Mouse (Mus musculus) limb, embryonic 13.5 days (tissue): ENCODE results near the gene Oxct2b. TPM values are rescaled to one million over a fixed set of nuclear protein-coding genes. Genes with fewer than 3 reads are reported as not detected.

Source experiments
- ATAC-seq: fragments of 200-750 bp; cut with Nextera tagmentation; 2 replicates; pipeline ENCODE4 v1.8.0; 2017; ENCODE audit warnings: low read depth, moderate number of reproducible peaks, moderate TSS enrichment; ENCODE audit not compliant: low FRiP score
- H3K27ac ChIP-seq: fragments of 300-500 bp; sonication (generic); 2 replicates; pipeline ENCODE4 v1.5.1; 2015; ENCODE audit warnings: inconsistent platforms, mild to moderate bottlenecking, moderate library complexity
- H3K27me3 ChIP-seq: fragments of 300-500 bp; sonication (generic); 2 replicates; pipeline ENCODE4 v1.6.1; 2015; ENCODE audit warnings: mild to moderate bottlenecking, inconsistent platforms
- H3K36me3 ChIP-seq: fragments of 300-500 bp; sonication (generic); 2 replicates; pipeline ENCODE4 v1.6.1; 2015; ENCODE audit warnings: inconsistent platforms, mild to moderate bottlenecking, moderate library complexity
- H3K4me1 ChIP-seq: fragments of 300-500 bp; sonication (generic); 2 replicates; pipeline ENCODE4 v1.6.1; 2015; ENCODE audit warnings: inconsistent platforms
- H3K4me2 ChIP-seq: fragments of 300-500 bp; sonication (generic); replicated peaks from 2 replicates; pipeline ENCODE4 v1.6.1; 2015; ENCODE audit warnings: inconsistent platforms, mild to moderate bottlenecking, moderate library complexity
- H3K4me3 ChIP-seq: fragments of 300-500 bp; sonication (generic); 2 replicates; pipeline ENCODE4 v1.5.1; 2015; ENCODE audit warnings: moderate library complexity, mild to moderate bottlenecking, inconsistent platforms
- H3K9ac ChIP-seq: fragments of 300-500 bp; sonication (generic); 2 replicates; pipeline ENCODE4 v1.6.1; 2015; ENCODE audit warnings: mild to moderate bottlenecking, inconsistent platforms
- H3K9me3 ChIP-seq: fragments of 300-500 bp; sonication (generic); 2 replicates; pipeline ENCODE4 v1.6.1; 2016; ENCODE audit warnings: inconsistent platforms
- WGBS: fragments of 180-500 bp; shearing (Covaris S2); methylation state at CpG from one replicate; pipeline ENCODE4 v1.1.7; 2015; 5-methylcytosine and 5-hydroxymethylcytosine counted together
- polyA plus RNA-seq: library from polyadenylated mRNA; unstranded; fragments of >200 nt; fragmentation: Nextera tagmentation; extraction: Ambion mirVana; gene quantifications from 2 replicates; pipeline ENCODE4 v1.2.1, GENCODE M21; 2015

The Oxct2b gene
- polyA plus RNA-seq: 0.10 TPM in 1 of 2 replicates, not detected in the other

- no peaks in the 10 kb centered on the region for H3K9me3 ChIP-seq
- H3K36me3 ChIP-seq: no peaks in the 10 kb centered on the region
- WGBS: 8% methylated on average over 22 of the region's 22 CpGs
- H3K4me2 ChIP-seq: peak within 1 kb of the TSS; percentile 67
- no peak within 1 kb of the TSS for H3K27ac ChIP-seq
- ATAC-seq: peak; percentile 29; the same call in 1 of the 2 replicates
- peaks cover 31% of the 10 kb centered on the region for H3K27me3 ChIP-seq
- H3K9ac ChIP-seq: peak within 1 kb of the TSS; percentile 62
- 0 out of 2 replicates have a peak, but pooled peaks cover 3% of the 10 kb centered on the region for H3K4me1 ChIP-seq
- H3K4me3 ChIP-seq: peak within 1 kb of the TSS; percentile 44
These were observed at the start of gene Oxct2b for GRCm38 (mm10) chr4:123116011-123116410. Oxct2b (plus strand) TSS chr4:123116266.

DNA sequence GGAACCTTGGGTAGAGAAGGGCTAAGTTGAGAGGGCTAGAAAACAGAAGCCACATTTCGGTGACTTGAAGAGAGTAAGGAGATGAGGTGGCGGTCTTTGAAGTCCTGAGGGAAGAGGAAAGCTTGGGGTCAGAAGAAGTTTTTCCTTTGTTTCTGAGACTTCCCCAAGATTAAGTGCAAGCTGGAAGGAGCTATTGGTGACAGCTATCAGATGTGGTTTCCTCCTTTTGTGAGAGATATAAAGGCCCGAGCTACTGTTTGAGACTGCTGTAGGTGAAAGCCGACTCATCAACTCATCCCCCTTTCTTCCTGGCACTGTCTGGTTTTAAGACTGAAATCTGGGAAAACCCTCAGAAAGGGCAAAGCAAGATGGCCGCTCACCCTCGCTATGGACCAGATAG, 47.4 kb upstream of the Oxct2b start:
- ATAC-seq: no peak
- H3K36me3 ChIP-seq: no peaks in the 10 kb centered on the region
- H3K4me1 ChIP-seq: no peaks in the 10 kb centered on the region
- H3K9ac ChIP-seq: no peak overlapping the region
- no peak overlapping the region for H3K4me2 ChIP-seq
- WGBS: 79% methylated on average over 6 of the region's 6 CpGs
- no peaks in the 10 kb centered on the region for H3K9me3 ChIP-seq
- H3K4me3 ChIP-seq: no peak overlapping the region
- H3K27me3 ChIP-seq: peaks cover 7% of the 10 kb centered on the region; the same call in 1 of the 2 replicates
- no peak overlapping the region for H3K27ac ChIP-seq

DNA sequence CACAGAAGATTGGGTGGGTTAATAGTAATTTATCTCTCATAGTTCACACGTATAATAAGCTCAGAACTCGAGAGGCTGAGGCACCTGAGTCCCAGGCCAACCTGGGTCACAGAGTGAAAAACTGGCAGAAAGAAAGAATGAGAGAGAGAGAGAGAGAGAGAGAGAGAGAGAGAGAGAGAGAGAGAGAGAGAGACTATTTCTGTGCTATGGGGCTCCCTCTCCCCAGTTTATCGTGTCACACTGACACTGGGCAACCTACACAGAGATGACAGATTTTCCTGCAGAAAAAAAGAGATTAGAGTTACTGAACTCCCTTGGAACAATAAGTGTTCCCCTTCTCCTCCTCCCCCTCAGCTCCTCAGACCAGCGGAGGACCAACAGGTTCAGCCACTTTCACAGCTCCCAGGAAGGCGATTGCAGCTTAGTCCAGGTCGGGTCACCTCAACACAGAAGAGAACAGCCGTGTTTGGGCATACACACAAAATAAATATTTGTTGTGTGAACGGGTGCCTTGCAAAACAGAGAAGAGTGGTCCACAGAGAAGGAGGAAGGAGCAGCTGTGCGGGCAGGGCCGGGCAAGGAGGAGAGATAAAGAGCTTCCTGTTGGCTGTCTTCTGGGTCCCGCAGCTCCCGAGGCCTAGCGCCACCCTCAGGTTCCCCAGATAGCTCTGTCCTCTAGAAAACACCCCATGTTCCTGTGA, 44.6 kb upstream of the Oxct2b start:
- WGBS: 12% methylated on average over 13 of the region's 13 CpGs
- Histone ChIP-seq H3K36me3 (no peaks in the 10 kb centered on the region), H3K4me1 (no peaks in the 10 kb centered on the region), H3K9me3 (no peaks in the 10 kb centered on the region), H3K27me3 (peaks cover 7% of the 10 kb centered on the region; the same call in 1 of the 2 replicates), H3K9ac (0 out of 2 replicates have a peak overlapping the region, but pooled peaks have one; percentile 8), H3K27ac (no peak overlapping the region), H3K4me2 (peak overlapping the region; percentile 41), H3K4me3 (no peak overlapping the region)
- no peak for ATAC-seq

- no peak overlapping the region for H3K4me2 ChIP-seq
- no peak overlapping the region for H3K4me3 ChIP-seq
- no peak overlapping the region for H3K27ac ChIP-seq
- no peak overlapping the region; the same call in 1 of the 2 replicates for H3K9ac ChIP-seq
- H3K9me3 ChIP-seq: peaks cover 4% of the 10 kb centered on the region; the same call in 1 of the 2 replicates
- H3K36me3 ChIP-seq: no peaks in the 10 kb centered on the region
- 65% methylated on average over 8 of the region's 8 CpGs for WGBS
- no peaks in the 10 kb centered on the region; the same call in 1 of the 2 replicates for H3K27me3 ChIP-seq
- ATAC-seq: no peak
- 0 out of 2 replicates have a peak, but pooled peaks cover 4% of the 10 kb centered on the region for H3K4me1 ChIP-seq
These were observed 39.1 kb upstream of the Oxct2b start for GRCm38 (mm10) chr4:123076928-123077327.

DNA sequence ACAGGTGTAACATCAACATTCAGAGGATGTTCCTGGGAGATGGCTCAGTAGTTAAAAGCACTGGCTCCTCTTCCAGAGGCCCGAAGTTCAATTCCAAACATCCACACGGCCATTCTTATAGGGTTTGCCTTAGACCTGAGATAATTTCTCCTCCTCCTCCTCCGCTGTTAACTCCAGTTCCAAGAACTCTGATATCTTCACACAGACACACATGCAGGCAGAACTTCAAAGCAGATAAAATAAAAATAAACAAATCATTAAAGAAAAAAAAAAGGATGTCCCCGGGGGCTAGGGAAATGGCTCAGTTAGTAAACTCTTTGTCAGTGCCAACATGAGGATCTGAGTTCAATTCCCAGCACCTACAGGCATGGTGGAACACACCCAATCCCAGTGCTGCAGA, 37.8 kb upstream of the Oxct2b start:
- Histone ChIP-seq H3K27ac (no peak overlapping the region), H3K27me3 (no peaks in the 10 kb centered on the region; the same call in 1 of the 2 replicates), H3K9me3 (peaks cover 4% of the 10 kb centered on the region; the same call in 1 of the 2 replicates), H3K4me2 (no peak overlapping the region), H3K4me3 (no peak overlapping the region), H3K9ac (no peak overlapping the region), H3K36me3 (no peaks in the 10 kb centered on the region), H3K4me1 (0 out of 2 replicates have a peak, but pooled peaks cover 4% of the 10 kb centered on the region)
- 82% methylated on average over 4 of the region's 4 CpGs for WGBS
- no peak for ATAC-seq

DNA sequence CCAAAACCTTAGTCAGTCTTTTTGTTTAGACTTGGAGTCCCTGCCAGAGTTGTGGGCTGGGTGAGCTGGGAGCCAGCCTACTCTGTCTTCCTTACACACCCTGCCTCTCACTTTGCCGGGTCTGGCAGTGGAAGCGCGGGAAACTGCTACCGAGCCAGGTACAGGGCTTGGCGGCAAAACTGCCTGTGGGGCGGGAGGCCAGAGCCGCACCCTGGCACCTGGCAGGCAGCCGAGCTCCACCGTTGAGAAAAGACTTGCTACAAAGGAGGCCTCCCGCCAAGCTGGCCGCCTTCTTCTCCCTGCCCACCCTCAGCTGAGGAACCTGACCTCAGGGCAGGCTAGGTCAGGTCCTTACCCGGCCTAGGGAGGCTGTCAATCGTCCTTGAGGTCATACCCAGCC, 35.3 kb upstream of the Oxct2b start:
- Histone ChIP-seq H3K4me2 (no peak overlapping the region), H3K9ac (no peak overlapping the region), H3K9me3 (peaks cover 4% of the 10 kb centered on the region; the same call in 1 of the 2 replicates), H3K27me3 (no peaks in the 10 kb centered on the region; the same call in 1 of the 2 replicates), H3K27ac (no peak overlapping the region), H3K36me3 (no peaks in the 10 kb centered on the region), H3K4me1 (0 out of 2 replicates have a peak, but pooled peaks cover 4% of the 10 kb centered on the region), H3K4me3 (no peak overlapping the region)
- no peak for ATAC-seq
- 36% methylated on average over 13 of the region's 13 CpGs for WGBS

DNA sequence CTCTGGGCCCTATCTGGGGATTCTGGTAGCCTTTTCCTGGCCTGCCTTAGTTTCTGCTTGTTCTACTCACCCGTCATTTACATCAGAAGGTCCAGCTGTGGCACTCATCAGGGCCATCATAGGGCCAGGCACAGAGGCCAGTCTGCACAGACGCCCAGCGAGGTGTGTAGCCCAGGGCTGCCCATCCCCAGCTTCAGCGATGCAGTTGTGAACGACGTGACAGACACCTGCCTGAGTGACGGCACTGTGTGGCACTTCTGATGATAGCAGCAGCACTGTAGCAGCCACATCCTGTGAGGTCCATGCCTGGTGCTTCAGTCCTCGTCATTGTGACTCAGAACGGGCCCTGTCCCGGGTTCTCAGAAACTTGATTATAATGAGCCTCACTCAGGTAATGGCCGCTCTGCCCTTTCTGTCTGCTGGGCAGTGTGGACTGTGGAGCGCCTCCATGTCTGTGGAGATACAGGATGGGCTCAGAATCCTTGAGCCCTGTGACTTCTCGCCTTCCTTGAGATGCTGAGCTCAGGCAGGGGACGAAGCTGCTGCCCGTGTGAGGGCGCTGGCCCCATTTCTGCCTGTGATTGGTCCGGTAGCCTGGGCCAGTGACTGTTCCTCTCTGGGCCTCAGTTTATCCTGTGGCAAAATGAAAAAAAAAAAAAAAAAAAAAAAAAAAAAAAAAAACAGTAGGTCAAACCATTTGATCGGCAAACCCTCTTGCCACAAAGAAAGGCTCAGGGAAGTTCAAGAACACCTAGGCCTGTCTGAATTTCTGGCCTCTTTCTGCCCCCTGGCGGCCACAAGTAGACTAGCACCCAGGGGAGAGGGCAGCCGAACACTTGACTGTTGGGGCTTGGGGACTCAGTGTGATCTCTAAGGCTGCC, 33.5 kb upstream of the Oxct2b start:
- H3K4me2 ChIP-seq: no peak overlapping the region
- peak; percentile 48 for ATAC-seq
- H3K4me1 ChIP-seq: 0 out of 2 replicates have a peak, but pooled peaks cover 4% of the 10 kb centered on the region
- no peaks in the 10 kb centered on the region; the same call in 1 of the 2 replicates for H3K27me3 ChIP-seq
- no peaks in the 10 kb centered on the region for H3K36me3 ChIP-seq
- H3K9me3 ChIP-seq: peaks cover 2% of the 10 kb centered on the region; the same call in 1 of the 2 replicates
- H3K27ac ChIP-seq: no peak overlapping the region
- no peak overlapping the region for H3K4me3 ChIP-seq
- 73% methylated on average over 20 of the region's 20 CpGs for WGBS
- H3K9ac ChIP-seq: no peak overlapping the region

- Histone ChIP-seq H3K4me2 (no peak overlapping the region), H3K36me3 (no peaks in the 10 kb centered on the region), H3K9me3 (no peaks in the 10 kb centered on the region), H3K4me3 (no peak overlapping the region), H3K9ac (no peak overlapping the region), H3K27me3 (no peaks in the 10 kb centered on the region; the same call in 1 of the 2 replicates), H3K27ac (no peak overlapping the region), H3K4me1 (0 out of 2 replicates have a peak, but pooled peaks cover 4% of the 10 kb centered on the region)
- ATAC-seq: no peak
- WGBS: 66% methylated on average over 13 of the region's 13 CpGs
These were observed 32.7 kb upstream of the Oxct2b start for GRCm38 (mm10) chr4:123083323-123083902.

DNA sequence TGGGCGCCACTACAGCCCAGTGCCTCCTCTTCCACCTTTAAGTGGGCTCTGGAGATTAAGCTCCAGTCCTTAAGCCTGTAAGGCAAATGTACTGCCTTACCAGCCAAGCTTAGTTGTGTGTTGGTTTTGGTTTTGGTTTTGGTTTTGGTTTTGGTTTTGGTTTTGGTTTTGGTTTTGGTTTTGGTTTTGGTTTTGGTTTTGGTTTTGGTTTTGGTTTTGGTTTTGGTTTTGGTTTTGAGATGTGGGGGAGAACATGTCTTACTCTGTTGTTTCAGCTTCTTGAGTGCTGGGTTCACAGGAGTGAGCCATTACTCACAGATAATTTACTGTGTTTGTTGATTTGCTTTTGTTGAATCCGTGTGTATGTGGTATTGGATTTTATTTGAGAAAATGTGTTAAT, 30.8 kb upstream of the Oxct2b start:
- ATAC-seq: no peak
- no peak overlapping the region for H3K4me3 ChIP-seq
- H3K4me1 ChIP-seq: 0 out of 2 replicates have a peak, but pooled peaks cover 4% of the 10 kb centered on the region
- 75% methylated on average over 2 of the region's 2 CpGs for WGBS
- H3K4me2 ChIP-seq: no peak overlapping the region
- no peak overlapping the region for H3K9ac ChIP-seq
- H3K27ac ChIP-seq: no peak overlapping the region
- H3K27me3 ChIP-seq: no peaks in the 10 kb centered on the region; the same call in 1 of the 2 replicates
- H3K9me3 ChIP-seq: no peaks in the 10 kb centered on the region
- no peaks in the 10 kb centered on the region for H3K36me3 ChIP-seq

DNA sequence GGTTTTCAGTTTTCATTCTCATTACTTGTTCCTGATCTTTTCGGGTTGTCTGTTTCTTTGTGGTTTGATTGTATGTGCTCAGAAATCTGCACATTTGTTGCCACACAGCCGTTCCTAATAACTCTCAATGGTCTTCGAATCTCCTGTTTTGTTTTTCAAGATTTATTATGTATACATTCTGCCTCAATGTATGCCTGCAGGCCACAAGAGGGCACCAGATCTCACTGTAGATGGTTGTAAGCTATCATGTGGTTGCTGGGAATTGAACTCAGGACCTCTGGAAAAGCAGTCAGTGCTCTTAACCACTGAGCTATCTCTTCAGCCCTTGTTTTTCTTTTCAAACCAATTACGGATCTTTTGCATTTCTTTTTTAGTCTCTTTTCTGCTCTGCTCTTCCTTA, 29.7 kb upstream of the Oxct2b start:
- Histone ChIP-seq H3K9ac (no peak overlapping the region), H3K36me3 (no peaks in the 10 kb centered on the region), H3K27ac (no peak overlapping the region), H3K27me3 (no peaks in the 10 kb centered on the region; the same call in 1 of the 2 replicates), H3K9me3 (no peaks in the 10 kb centered on the region), H3K4me2 (no peak overlapping the region), H3K4me3 (no peak overlapping the region), H3K4me1 (no peaks in the 10 kb centered on the region)
- no peak for ATAC-seq
- WGBS: 86% methylated on average over 4 of the region's 4 CpGs

- 59% methylated on average over 5 of the region's 5 CpGs for WGBS
- Histone ChIP-seq H3K27ac (no peak overlapping the region), H3K4me1 (0 out of 2 replicates have a peak, but pooled peaks cover 7% of the 10 kb centered on the region), H3K4me3 (no peak overlapping the region), H3K27me3 (no peaks in the 10 kb centered on the region), H3K36me3 (no peaks in the 10 kb centered on the region), H3K4me2 (no peak overlapping the region), H3K9me3 (no peaks in the 10 kb centered on the region), H3K9ac (no peak overlapping the region)
- no peak for ATAC-seq
These were observed 23.4 kb upstream of the Oxct2b start for GRCm38 (mm10) chr4:123092621-123093020.
